Mouse (Mus musculus): ENCODE measurements around the gene Iars2.

The Iars2 gene

GRCm38 (mm10) chr1:185328721-185329610 lies at the start of gene Iars2:
Gene Iars2 (minus strand): TSS chr1:185329396.
- DNase-seq (ENCODE audit: low spot score in 2 of 2): peak; percentile 80 to 81

DNA sequence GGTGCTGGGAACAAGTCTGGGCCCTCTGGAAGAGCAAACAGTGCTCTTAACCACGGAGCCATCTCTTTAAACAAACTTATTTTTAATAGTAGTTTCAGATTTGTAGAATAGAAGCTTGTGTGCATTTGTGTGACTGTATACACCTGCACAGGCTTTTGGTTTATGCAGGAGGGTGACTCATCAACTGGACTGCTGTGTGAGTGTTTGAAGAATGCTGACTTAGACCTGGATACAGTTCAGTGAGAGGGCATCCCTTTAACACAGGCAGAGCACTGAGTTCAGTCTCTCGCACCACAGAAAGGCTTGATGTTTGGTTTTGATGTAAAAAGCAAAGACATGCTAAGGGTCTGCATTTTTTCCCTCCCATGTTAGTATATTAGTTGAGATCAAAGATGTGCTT lies 48.2 kb upstream of the Iars2 start:
- DNase-seq (ENCODE audit: low spot score in 2 of 2): no peak

- no peak for DNase-seq (ENCODE audit: low spot score in 2 of 2)
These were observed 47.2 kb upstream of the Iars2 start for GRCm38 (mm10) chr1:185376390-185376789.

GRCm38 (mm10) chr1:185369979-185370378 lies 40.8 kb upstream of the Iars2 start:
- no peak for DNase-seq (ENCODE audit: low spot score in 2 of 2)

- no peak for DNase-seq (ENCODE audit: low spot score in 2 of 2)
These were observed 38.2 kb upstream of the Iars2 start for GRCm38 (mm10) chr1:185367383-185367782.

DNA sequence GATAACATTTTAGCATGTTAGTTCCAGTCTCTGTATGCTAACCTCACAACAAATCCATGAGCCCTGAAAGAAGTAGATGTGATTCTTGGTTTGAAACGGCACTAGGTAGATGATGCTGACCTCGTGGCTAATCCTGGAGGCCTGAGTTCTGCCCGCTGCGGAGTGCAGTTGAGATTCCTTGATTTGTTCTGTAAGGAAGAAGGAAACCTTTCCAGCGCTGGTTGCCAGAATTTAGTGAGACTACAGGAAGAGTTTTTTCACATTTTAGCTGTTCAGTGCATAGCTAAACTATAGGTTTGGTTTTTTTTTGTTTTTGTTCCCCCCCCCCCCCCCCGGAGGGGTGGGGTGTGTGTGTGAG lies 35.0 kb upstream of the Iars2 start:
- DNase-seq (ENCODE audit: low spot score in 2 of 2): no peak

DNA sequence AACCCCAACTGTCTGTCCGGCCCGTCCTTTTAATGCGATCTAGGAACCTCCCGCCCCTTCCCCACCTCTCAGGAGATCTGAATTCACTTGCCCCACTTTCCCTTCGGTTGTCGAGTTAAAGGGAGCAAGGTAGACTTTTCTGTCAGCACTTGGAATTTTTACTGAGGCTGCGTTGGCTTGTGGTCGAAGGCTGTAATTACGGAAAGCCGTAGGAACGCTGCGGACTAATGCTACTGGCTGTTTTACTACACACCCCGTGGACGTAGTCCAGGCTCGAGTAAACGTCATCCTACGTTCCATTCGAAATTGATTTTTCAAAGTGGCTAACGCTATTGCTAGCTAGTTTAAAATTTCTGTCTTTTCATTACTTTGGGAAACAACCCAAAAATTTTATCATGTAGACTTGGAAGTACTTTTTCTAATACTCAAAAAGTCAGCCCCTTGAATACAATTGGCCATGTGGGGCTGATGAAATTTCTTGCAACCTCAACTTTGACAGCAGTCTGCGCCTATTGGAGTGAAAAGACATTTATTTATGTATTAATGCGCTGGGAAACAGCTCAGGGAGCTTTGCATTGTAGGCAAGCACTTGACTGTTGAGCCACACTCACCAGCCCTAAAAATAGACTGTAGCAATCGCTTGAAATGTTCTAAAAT lies 34.5 kb upstream of the Iars2 start:
- DNase-seq (ENCODE audit: low spot score in 2 of 2): no peak

DNA sequence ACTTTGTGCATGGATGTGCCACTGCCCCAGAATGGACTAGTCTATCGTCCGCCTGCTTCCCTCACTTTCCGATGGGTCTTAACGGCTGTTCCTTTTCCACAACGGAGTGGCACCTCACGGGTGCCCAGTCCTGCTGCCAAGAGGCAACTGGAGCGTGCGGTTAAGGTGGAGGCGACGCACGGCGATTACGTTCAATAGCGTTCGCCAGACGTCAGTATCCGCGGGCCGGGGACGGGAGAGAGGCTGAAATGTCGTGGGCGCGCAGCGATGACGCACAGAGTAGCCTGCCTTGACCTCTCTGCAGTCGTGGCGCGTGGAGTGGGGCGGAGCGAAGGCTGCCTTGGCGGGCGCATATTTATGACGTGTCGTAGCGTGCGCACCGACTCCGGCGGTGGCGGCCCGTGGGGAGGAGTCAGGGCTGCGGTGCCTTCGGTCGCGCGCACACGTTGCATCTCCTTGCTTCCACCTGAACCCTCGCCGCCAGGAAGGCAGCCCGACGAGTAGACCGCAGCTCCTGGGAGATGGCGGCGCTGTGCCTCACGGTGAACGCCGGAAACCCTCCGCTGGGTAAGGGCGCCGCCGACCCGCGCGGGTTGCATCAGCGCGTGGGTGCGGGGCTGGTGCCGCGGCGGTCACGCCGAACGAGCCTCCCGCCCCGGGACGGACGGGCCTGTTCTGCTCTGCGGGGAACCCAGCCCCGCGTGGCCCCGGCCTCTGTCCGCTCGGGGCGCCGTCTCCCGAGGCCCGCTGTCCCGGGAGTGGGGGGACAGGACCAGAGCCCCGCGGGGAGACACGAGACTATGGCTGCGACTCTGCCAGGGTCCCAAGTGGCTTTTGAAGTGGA lies 33.7 kb upstream of the Iars2 start, which contains the start of gene Eprs:
Eprs (plus strand) TSS at position 368 of the 844 bp plus-strand sequence.
- peak; percentile 97 to 98 for DNase-seq (ENCODE audit: low spot score in 2 of 2)

DNA sequence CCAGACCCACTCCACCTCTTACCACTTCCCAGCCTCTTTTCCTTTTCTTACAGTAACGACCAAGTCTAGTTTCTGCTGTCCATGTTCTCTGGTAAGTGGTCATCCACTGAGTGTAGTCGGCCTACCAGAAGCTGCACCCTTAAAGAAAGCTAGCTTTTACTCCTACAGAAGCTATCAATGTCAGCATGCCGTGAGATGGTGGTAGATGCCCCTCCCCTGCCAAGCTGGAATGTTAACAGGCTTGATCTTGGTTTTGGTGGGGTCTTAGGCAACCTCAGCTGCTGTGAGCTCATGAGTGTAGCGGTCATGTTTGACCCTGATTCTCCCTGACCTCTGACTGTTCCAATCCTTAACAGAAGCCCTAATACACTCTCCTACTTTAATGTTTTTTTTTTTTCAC lies 29.0 kb upstream of the Iars2 start:
- DNase-seq (ENCODE audit: low spot score in 2 of 2): no peak

GRCm38 (mm10) chr1:185356246-185356645 lies 27.1 kb upstream of the Iars2 start:
- DNase-seq (ENCODE audit: low spot score in 2 of 2): no peak

GRCm38 (mm10) chr1:185354731-185355130 lies 25.5 kb upstream of the Iars2 start:
- no peak for DNase-seq (ENCODE audit: low spot score in 2 of 2)

DNA sequence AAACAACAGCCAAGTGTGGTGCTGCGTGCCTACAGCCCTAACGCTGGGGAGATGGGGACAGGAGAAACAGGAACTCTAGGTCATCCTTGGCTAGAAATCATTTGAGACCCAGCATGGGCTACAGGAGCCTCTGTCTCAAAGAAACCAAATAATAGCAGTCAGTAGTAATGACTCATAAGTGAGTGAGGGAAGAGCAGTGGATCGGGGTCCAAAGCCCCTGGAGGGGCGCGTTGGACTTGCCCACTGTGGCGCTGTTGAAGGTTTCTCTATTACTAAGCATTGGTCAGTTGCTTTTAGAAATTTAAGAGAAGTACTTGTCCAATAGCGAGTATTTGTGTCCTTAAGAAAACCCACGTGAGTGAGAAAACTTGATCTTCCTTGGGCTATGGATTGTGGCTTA lies 24.2 kb upstream of the Iars2 start:
- DNase-seq (ENCODE audit: low spot score in 2 of 2): no peak

GRCm38 (mm10) chr1:185352151-185352550 lies 23.0 kb upstream of the Iars2 start:
- DNase-seq (ENCODE audit: low spot score in 2 of 2): no peak

- no peak for DNase-seq (ENCODE audit: low spot score in 2 of 2)
These were observed 21.4 kb upstream of the Iars2 start for GRCm38 (mm10) chr1:185350611-185351010.

- no peak for DNase-seq (ENCODE audit: low spot score in 2 of 2)
These were observed 20.5 kb upstream of the Iars2 start for GRCm38 (mm10) chr1:185349741-185350140.

- no peak for DNase-seq (ENCODE audit: low spot score in 2 of 2)
These were observed 17.0 kb upstream of the Iars2 start for GRCm38 (mm10) chr1:185346188-185346587.

- no peak for DNase-seq (ENCODE audit: low spot score in 2 of 2)
These were observed 14.2 kb upstream of the Iars2 start for GRCm38 (mm10) chr1:185343422-185343821.

- no peak for DNase-seq (ENCODE audit: low spot score in 2 of 2)
These were observed 13.2 kb upstream of the Iars2 start for GRCm38 (mm10) chr1:185342441-185342840.

DNA sequence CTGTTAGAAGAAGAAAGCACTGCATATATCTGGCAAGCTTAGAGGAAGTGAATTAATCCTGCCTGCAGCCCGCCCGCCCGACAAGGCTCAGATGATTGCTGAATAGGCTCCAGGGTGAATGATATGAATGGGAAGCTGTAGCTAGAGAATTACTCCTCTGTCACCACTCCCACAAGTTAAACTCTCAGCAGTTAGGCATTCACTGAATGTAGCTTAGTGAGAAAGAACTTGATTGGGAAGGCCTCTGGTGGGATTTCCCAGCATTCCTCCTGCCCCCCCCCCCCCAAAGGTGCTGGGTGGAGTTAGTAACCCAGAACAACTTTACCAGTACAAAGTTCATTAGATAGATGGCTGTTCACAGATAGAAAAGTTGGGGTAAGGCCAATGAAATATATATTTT lies 7.3 kb upstream of the Iars2 start:
- no peak for DNase-seq (ENCODE audit: low spot score in 2 of 2)

DNA sequence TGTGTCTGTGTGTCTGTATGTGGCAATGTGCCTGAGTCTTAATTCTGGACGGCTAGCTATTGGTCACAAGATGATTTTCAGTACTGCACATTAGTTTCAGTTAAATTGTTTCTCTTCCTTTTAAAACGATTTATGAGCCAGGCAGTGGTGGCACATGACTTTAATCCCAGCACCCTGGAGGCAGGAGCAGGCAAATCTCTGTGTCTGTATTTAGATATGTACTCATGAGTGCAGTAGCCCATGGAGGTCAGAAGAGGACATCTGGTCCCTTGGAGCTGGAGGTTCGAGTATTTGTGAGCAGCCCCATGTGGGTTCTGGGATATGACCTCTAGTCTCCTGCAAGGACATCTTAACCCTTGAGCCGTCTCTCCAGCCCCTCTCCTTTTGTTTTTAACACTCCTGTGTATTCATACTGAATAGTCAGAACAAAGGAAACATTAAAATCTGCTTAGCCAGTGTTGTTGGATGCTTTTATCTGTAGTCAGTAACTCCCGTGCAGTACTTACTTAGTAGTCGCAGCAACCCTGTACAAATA lies 6.1 kb upstream of the Iars2 start:
- no peak for DNase-seq (ENCODE audit: low spot score in 2 of 2)

- no peak for DNase-seq (ENCODE audit: low spot score in 2 of 2)
These were observed 4.9 kb upstream of the Iars2 start for GRCm38 (mm10) chr1:185334136-185334535.

DNA sequence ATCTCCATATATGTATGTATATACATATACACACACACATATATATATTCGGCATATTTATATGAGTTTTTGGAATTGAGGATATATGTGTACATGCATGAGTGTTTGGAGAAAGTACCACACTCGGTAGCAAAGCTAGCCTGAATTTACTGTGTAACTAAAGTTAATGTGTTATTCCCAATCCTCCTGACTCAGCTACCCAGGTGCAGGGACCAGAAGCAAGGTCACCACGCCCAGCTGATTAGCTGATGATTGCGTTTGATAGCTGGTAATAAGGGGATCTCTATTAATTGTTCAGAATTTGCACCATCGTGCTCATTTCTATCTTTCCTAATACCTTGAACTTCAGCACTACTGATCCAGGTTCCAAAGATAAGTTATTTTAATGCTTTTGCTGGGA lies 4.5 kb upstream of the Iars2 start:
- DNase-seq (ENCODE audit: low spot score in 2 of 2): no peak
